Mouse (Mus musculus): ENCODE measurements around the gene Gnai2. TPM values are rescaled to one million over a fixed set of nuclear protein-coding genes. Genes with fewer than 3 reads are reported as not detected.

Gnai2 gene
- polyA plus RNA-seq, 1 experiment = 366 TPM

- no peak for DNase-seq
- no peaks in the 10 kb centered on the region for H3K27me3 ChIP-seq (replicated peaks; ENCODE audit: control insufficient read depth, insufficient read depth, low read length)
- peaks cover 3% of the 10 kb centered on the region; the same call in 1 of the 2 replicates for H3K4me1 ChIP-seq (ENCODE audit: control insufficient read depth, insufficient read depth, low read length)
- no peak overlapping the region for H3K27ac ChIP-seq (ENCODE audit: insufficient read depth, low read depth, low read length)
- peak overlapping the region; percentile 6; the same call in 1 of the 2 replicates for H3K4me3 ChIP-seq (ENCODE audit: insufficient read depth, low read depth, low read length)
- no peaks in the 10 kb centered on the region for H3K36me3 ChIP-seq (ENCODE audit: control insufficient read depth, insufficient read depth, low read length)
- WGBS = 2% methylated on average over 24 of the region's 25 CpGs
- TF ChIP-seq POLR2A (IDR thresholded peaks at IDR 0.05; ENCODE audit: low read depth, low read length) (no peak), CTCF (conservative IDR thresholded peaks at IDR 0.05; ENCODE audit: insufficient read depth, insufficient read length, low read depth, low read length) (no peak)
Observed at GRCm38 (mm10) chr9:107676302-107676701, 41.1 kb upstream of the Gnai2 start.

- peak overlapping the region; percentile 32 for H3K4me3 ChIP-seq (ENCODE audit: insufficient read depth, low read depth, low read length)
- no peak overlapping the region for H3K27ac ChIP-seq (ENCODE audit: insufficient read depth, low read depth, low read length)
- TF ChIP-seq POLR2A (IDR thresholded peaks at IDR 0.05; ENCODE audit: low read depth, low read length) (no peak), CTCF (conservative IDR thresholded peaks at IDR 0.05; ENCODE audit: insufficient read depth, insufficient read length, low read depth, low read length) (peak; percentile 82)
- no peaks in the 10 kb centered on the region for H3K36me3 ChIP-seq (ENCODE audit: control insufficient read depth, insufficient read depth, low read length)
- DNase-seq = peak; percentile 76
- 1% methylated on average over 39 of the region's 39 CpGs for WGBS
- peaks cover 3% of the 10 kb centered on the region; the same call in 1 of the 2 replicates for H3K4me1 ChIP-seq (ENCODE audit: control insufficient read depth, insufficient read depth, low read length)
- no peaks in the 10 kb centered on the region for H3K27me3 ChIP-seq (replicated peaks; ENCODE audit: control insufficient read depth, insufficient read depth, low read length)
Observed at GRCm38 (mm10) chr9:107675671-107676301, 40.6 kb upstream of the Gnai2 start.

DNA sequence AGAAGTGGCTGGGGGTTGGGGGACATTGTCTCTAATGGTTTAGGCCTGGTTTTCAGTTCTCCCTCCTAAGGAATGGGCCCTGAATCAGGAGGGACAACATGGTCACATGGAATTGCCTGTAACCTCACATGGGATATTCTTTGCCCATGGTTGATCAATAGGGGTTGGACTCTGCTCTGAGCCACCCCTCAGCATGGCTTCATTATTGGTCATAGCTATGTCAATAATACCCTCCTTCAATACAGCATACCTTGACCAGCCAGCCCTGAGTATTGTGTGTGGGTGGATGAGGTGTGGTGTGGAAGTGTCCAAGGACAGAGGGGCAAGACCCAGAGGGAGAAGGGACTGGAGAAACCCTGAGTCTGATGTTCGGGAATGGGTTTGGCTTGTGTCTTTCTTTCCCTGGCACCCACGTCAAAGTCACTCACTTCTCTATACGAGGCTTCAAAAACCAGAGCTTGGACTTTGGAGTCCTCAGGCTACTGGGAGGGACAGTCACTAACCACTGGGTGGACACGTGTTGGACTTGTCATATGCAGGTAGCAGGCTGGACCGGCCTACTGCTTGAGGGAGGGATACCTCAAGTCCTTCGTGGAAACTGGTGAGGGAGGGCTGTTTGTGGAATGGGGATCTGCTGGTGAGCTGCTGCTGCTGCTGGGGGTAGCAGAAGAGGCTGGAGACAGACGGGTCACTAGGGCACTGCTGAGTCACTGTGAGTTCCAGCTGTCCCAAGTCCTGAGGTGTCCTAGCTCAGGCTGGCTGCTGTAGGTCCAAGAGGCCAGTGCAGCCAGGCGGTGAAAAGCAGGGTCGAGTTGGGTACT lies 39.7 kb upstream of the Gnai2 start:
- WGBS = 51% methylated on average over 9 of the region's 9 CpGs
- H3K4me1 ChIP-seq (ENCODE audit: control insufficient read depth, insufficient read depth, low read length) = peaks cover 3% of the 10 kb centered on the region; the same call in 1 of the 2 replicates

GRCm38 (mm10) chr9:107670259-107670658 lies 35.1 kb upstream of the Gnai2 start:
- peak; percentile 80 for DNase-seq
- no peak for TF ChIP-seq POLR2A (IDR thresholded peaks at IDR 0.05; ENCODE audit: low read depth, low read length)
- no peak for TF ChIP-seq CTCF (conservative IDR thresholded peaks at IDR 0.05; ENCODE audit: insufficient read depth, insufficient read length, low read depth, low read length)
- Histone ChIP-seq H3K27me3 (replicated peaks; ENCODE audit: control insufficient read depth, insufficient read depth, low read length) (no peaks in the 10 kb centered on the region), H3K4me1 (ENCODE audit: control insufficient read depth, insufficient read depth, low read length) (peaks cover 8% of the 10 kb centered on the region; the same call in 1 of the 2 replicates), H3K36me3 (ENCODE audit: control insufficient read depth, insufficient read depth, low read length) (no peaks in the 10 kb centered on the region), H3K27ac (ENCODE audit: insufficient read depth, low read depth, low read length) (no peak overlapping the region), H3K4me3 (ENCODE audit: insufficient read depth, low read depth, low read length) (no peak overlapping the region)
- WGBS = 48% methylated on average over 5 of the region's 5 CpGs

More for the DNA sequence above, 39.7 kb upstream of the Gnai2 start:
- peak; percentile 82 for DNase-seq
- Histone ChIP-seq H3K27me3 (replicated peaks; ENCODE audit: control insufficient read depth, insufficient read depth, low read length) (no peaks in the 10 kb centered on the region), H3K27ac (ENCODE audit: insufficient read depth, low read depth, low read length) (no peak overlapping the region), H3K36me3 (ENCODE audit: control insufficient read depth, insufficient read depth, low read length) (no peaks in the 10 kb centered on the region), H3K4me3 (ENCODE audit: insufficient read depth, low read depth, low read length) (no peak overlapping the region)
- TF ChIP-seq CTCF (conservative IDR thresholded peaks at IDR 0.05; ENCODE audit: insufficient read depth, insufficient read length, low read depth, low read length) = no peak
- no peak for TF ChIP-seq POLR2A (IDR thresholded peaks at IDR 0.05; ENCODE audit: low read depth, low read length)

DNA sequence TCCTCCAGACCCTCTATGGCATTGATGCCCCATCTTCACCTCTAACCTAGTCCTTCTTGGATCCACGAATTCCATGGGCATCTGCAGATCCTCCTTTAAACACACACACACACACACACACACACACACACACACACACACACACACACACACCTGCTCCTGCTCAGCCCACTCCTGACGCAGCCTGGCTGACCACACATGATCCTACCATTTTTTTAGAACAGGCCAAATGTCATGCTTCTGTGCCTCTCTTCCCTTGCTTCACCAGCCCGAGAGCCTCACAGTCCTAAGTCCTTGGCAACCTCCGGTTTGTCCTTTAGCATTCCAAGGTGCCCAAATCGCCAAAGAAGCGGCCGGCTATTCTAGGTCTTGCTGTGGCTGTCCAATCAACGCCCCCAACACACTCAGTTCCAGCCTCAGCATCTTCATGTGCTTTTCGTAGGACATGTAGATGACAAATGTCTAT lies 34.3 kb upstream of the Gnai2 start, which contains the start of gene Slc38a3:
Slc38a3 (minus strand) TSS at position 51 of the 466 bp plus-strand sequence.
- DNase-seq = peak; percentile 65
- no peak within 1 kb of the TSS for H3K27ac ChIP-seq (ENCODE audit: insufficient read depth, low read depth, low read length)
- H3K27me3 ChIP-seq (replicated peaks; ENCODE audit: control insufficient read depth, insufficient read depth, low read length) = no peaks in the 10 kb centered on the region
- no peaks in the 10 kb centered on the region for H3K36me3 ChIP-seq (ENCODE audit: control insufficient read depth, insufficient read depth, low read length)
- WGBS = 66% methylated on average over 9 of the region's 9 CpGs
- no peak within 1 kb of the TSS for H3K4me3 ChIP-seq (ENCODE audit: insufficient read depth, low read depth, low read length)
- peaks cover 8% of the 10 kb centered on the region; the same call in 1 of the 2 replicates for H3K4me1 ChIP-seq (ENCODE audit: control insufficient read depth, insufficient read depth, low read length)
- TF ChIP-seq POLR2A (IDR thresholded peaks at IDR 0.05; ENCODE audit: low read depth, low read length) (no peak), CTCF (conservative IDR thresholded peaks at IDR 0.05; ENCODE audit: insufficient read depth, insufficient read length, low read depth, low read length) (no peak)

- WGBS = 75% methylated on average over 3 of the region's 3 CpGs
- no peak for TF ChIP-seq CTCF (conservative IDR thresholded peaks at IDR 0.05; ENCODE audit: insufficient read depth, insufficient read length, low read depth, low read length)
- TF ChIP-seq POLR2A (IDR thresholded peaks at IDR 0.05; ENCODE audit: low read depth, low read length) = no peak
- Histone ChIP-seq H3K36me3 (ENCODE audit: control insufficient read depth, insufficient read depth, low read length) (no peaks in the 10 kb centered on the region), H3K4me3 (ENCODE audit: insufficient read depth, low read depth, low read length) (no peak overlapping the region), H3K4me1 (ENCODE audit: control insufficient read depth, insufficient read depth, low read length) (peaks cover 8% of the 10 kb centered on the region; the same call in 1 of the 2 replicates), H3K27ac (ENCODE audit: insufficient read depth, low read depth, low read length) (no peak overlapping the region), H3K27me3 (replicated peaks; ENCODE audit: control insufficient read depth, insufficient read depth, low read length) (no peaks in the 10 kb centered on the region)
- DNase-seq = no peak
Observed at GRCm38 (mm10) chr9:107668916-107669315, 33.7 kb upstream of the Gnai2 start.

DNA sequence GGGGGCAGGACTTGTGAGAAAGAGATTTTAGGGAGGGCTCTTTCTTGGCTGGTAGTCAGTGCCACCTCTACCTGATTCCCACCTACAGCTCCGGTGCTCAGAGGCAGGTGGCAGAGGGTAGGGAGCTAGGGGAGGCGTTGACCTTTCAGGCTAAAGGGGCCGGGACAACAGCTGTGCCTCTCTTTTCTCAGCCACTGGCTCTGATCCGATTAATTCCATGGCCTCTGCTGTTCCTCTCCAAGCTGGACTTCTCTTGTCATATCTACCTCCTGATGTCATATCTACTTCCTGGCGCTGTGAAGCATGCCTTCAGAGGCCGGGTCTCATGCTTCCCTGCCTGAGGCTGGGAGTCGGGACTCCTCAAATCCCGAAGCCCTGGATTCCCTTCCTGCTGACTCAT lies 32.8 kb upstream of the Gnai2 start:
- 64% methylated on average over 8 of the region's 8 CpGs for WGBS
- no peak for DNase-seq
- H3K36me3 ChIP-seq (ENCODE audit: control insufficient read depth, insufficient read depth, low read length) = no peaks in the 10 kb centered on the region
- H3K4me1 ChIP-seq (ENCODE audit: control insufficient read depth, insufficient read depth, low read length) = peaks cover 8% of the 10 kb centered on the region; the same call in 1 of the 2 replicates
- H3K27ac ChIP-seq (ENCODE audit: insufficient read depth, low read depth, low read length) = no peak overlapping the region
- no peaks in the 10 kb centered on the region for H3K27me3 ChIP-seq (replicated peaks; ENCODE audit: control insufficient read depth, insufficient read depth, low read length)
- no peak overlapping the region for H3K4me3 ChIP-seq (ENCODE audit: insufficient read depth, low read depth, low read length)
- TF ChIP-seq CTCF (conservative IDR thresholded peaks at IDR 0.05; ENCODE audit: insufficient read depth, insufficient read length, low read depth, low read length) (no peak), POLR2A (IDR thresholded peaks at IDR 0.05; ENCODE audit: low read depth, low read length) (no peak)
